Mouse (Mus musculus) lung, postnatal 0 days (tissue): Measurements from ENCODE around the gene Entpd2. TPM values are rescaled to one million over a fixed set of nuclear protein-coding genes. Genes with fewer than 3 reads are reported as not detected.

ENCODE experiments used
- ATAC-seq: fragments of 200-750 bp; cut with Nextera tagmentation; 2 replicates; pipeline ENCODE4 v1.8.0; 2017; ENCODE audit warnings: moderate library complexity
- DNase-seq: peaks from one replicate; pipeline ENCODE4 v3.0.0-alpha.2; 2016; ENCODE audit warnings: low spot score
- H3K27ac ChIP-seq: fragments of 300-500 bp; sonication (generic); 2 replicates; pipeline ENCODE4 v1.5.1; 2014; ENCODE audit warnings: antibody characterized with exemption, mild to moderate bottlenecking, low read length, mixed read lengths
- H3K27me3 ChIP-seq: fragments of 300-500 bp; sonication (generic); replicated peaks from 2 replicates; pipeline ENCODE4 v1.6.1; 2014; ENCODE audit warnings: low read length, mixed read lengths; ENCODE audit not compliant: insufficient read depth
- H3K36me3 ChIP-seq: fragments of 300-500 bp; sonication (generic); 2 replicates; pipeline ENCODE4 v1.6.1; 2014; ENCODE audit warnings: low read length, mixed read lengths; ENCODE audit not compliant: insufficient read depth
- H3K4me1 ChIP-seq: fragments of 300-500 bp; sonication (generic); 2 replicates; pipeline ENCODE4 v1.6.1; 2014; ENCODE audit warnings: antibody characterized with exemption, low read depth, low read length, mixed read lengths; ENCODE audit not compliant: insufficient read depth
- H3K4me2 ChIP-seq: fragments of 300-500 bp; sonication (generic); replicated peaks from 2 replicates; pipeline ENCODE4 v1.6.1; 2014; ENCODE audit warnings: low read depth, mild to moderate bottlenecking, low read length, moderate library complexity, mixed read lengths
- H3K4me3 ChIP-seq: fragments of 300-500 bp; sonication (generic); 2 replicates; pipeline ENCODE4 v1.5.1; 2014; ENCODE audit warnings: low read depth, low read length
- H3K9ac ChIP-seq: fragments of 300-500 bp; sonication (generic); replicated peaks from 2 replicates; pipeline ENCODE4 v1.6.1; 2014; ENCODE audit warnings: low read depth, mild to moderate bottlenecking
- H3K9me3 ChIP-seq: fragments of 300-500 bp; sonication (generic); 2 replicates; pipeline ENCODE4 v1.6.1; 2016; ENCODE audit warnings: low read length, mixed read lengths
- CTCF ChIP-seq: IDR thresholded peaks from 2 replicates; pipeline ENCODE4 v1.5.1; 2016; ENCODE audit warnings: antibody characterized with exemption, mild to moderate bottlenecking
- EP300 ChIP-seq: IDR thresholded peaks from 2 replicates; pipeline ENCODE4 v1.6.1; 2016; ENCODE audit warnings: antibody characterized with exemption, mild to moderate bottlenecking, control low read depth
- WGBS: fragments of 180-500 bp; shearing (Covaris S2); extraction: QIAGEN DNeasy Blood & Tissue Kit; methylation state at CpG from one replicate; pipeline ENCODE4 v1.1.7; 2014; 5-methylcytosine and 5-hydroxymethylcytosine counted together
- polyA plus RNA-seq: library from polyadenylated mRNA; unstranded; fragments of >200 nt; fragmentation: Nextera tagmentation; extraction: Ambion mirVana; gene quantifications from 2 replicates; pipeline ENCODE4 v1.2.1, GENCODE M21; 2015

Entpd2 gene
- polyA plus RNA-seq, 1 experiment from 2014 or later = 2.6 TPM

DNA sequence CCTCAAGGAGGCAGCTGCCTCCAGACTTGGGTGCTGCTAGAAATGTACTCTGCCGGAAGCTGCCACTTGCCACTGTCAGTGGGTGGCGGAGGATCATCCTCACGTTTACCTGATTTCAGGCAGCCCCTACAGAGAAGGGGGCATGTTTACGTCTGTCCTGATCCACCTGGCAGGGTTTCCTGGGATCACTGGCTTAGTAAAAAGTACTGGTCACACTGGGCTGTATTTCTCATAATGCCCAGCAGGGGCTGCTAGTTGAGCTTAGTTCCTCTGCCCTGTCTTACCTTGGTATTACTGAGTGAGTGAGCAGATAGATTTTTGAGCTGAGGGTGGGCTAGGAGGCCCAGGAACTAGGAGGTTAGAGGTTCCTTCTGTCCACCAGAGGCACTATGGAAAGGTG lies 19.1 kb upstream of the Entpd2 start:
- Histone ChIP-seq H3K36me3 (no peaks in the 10 kb centered on the region), H3K4me1 (peaks cover 18% of the 10 kb centered on the region), H3K9ac (no peak overlapping the region), H3K4me2 (no peak overlapping the region), H3K4me3 (no peak overlapping the region), H3K9me3 (no peaks in the 10 kb centered on the region), H3K27ac (no peak overlapping the region), H3K27me3 (no peaks in the 10 kb centered on the region)
- TF ChIP-seq CTCF = peak; percentile 85
- no peak for TF ChIP-seq EP300
- 59% methylated on average over 4 of the region's 4 CpGs for WGBS
- ATAC-seq (no peak), DNase-seq (peak; percentile 56)

DNA sequence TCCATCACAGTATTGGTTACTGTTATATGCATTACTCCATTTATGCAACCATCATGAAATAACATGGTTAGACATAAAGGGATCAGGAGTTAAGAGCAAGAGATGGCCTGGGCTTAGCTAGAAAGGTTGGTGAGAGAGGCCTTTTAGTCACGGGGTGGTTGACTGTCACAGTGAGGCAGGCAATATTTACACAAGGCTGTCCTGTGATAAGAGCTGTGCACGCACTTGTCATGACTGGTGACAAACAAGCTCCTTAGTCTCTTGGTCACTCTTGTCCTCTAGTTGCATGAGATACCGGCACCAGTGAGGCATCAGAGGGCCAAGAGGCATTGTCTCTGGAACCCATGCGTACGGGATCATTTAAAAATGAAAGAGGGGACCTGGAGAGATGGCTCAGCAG lies 11.2 kb upstream of the Entpd2 start:
- no peak for DNase-seq
- WGBS = 34% methylated on average over 5 of the region's 5 CpGs
- Histone ChIP-seq H3K9me3 (no peaks in the 10 kb centered on the region), H3K4me3 (no peak overlapping the region), H3K9ac (no peak overlapping the region), H3K36me3 (no peaks in the 10 kb centered on the region), H3K27ac (no peak overlapping the region), H3K4me1 (no peaks in the 10 kb centered on the region), H3K27me3 (no peaks in the 10 kb centered on the region), H3K4me2 (no peak overlapping the region)
- no peak for TF ChIP-seq CTCF
- TF ChIP-seq EP300 = no peak
- no peak for ATAC-seq

DNA sequence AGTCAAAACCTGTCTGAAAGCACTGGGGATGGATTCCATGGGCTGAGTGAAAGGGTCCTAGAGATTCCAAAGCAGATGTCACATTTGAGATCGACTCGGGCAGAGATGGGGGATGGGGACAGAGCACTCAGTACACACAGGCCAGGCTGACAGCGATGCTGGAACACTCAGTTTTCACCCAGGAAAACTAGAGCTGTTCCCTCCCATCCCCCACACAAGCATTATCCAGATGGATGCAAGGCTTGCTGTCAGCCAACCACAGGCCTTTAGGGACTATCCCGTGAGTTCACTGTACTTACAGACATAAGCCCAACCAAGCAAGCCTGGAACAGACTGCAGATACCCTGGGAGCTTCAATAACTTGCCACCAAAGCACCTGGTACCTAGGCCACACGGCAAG lies 4.4 kb upstream of the Entpd2 start:
- ATAC-seq = no peak
- no peak overlapping the region for H3K4me2 ChIP-seq
- WGBS = 50% methylated on average over 5 of the region's 5 CpGs
- H3K9me3 ChIP-seq = no peaks in the 10 kb centered on the region
- H3K36me3 ChIP-seq = no peaks in the 10 kb centered on the region
- no peak for TF ChIP-seq EP300
- TF ChIP-seq CTCF = no peak
- H3K27me3 ChIP-seq = 0 out of 2 replicates have a peak, but pooled peaks cover 3% of the 10 kb centered on the region
- no peak overlapping the region for H3K4me3 ChIP-seq
- H3K27ac ChIP-seq = no peak overlapping the region
- DNase-seq = no peak
- H3K9ac ChIP-seq = no peak overlapping the region
- H3K4me1 ChIP-seq = peaks cover 7% of the 10 kb centered on the region; the same call in 1 of the 2 replicates

DNA sequence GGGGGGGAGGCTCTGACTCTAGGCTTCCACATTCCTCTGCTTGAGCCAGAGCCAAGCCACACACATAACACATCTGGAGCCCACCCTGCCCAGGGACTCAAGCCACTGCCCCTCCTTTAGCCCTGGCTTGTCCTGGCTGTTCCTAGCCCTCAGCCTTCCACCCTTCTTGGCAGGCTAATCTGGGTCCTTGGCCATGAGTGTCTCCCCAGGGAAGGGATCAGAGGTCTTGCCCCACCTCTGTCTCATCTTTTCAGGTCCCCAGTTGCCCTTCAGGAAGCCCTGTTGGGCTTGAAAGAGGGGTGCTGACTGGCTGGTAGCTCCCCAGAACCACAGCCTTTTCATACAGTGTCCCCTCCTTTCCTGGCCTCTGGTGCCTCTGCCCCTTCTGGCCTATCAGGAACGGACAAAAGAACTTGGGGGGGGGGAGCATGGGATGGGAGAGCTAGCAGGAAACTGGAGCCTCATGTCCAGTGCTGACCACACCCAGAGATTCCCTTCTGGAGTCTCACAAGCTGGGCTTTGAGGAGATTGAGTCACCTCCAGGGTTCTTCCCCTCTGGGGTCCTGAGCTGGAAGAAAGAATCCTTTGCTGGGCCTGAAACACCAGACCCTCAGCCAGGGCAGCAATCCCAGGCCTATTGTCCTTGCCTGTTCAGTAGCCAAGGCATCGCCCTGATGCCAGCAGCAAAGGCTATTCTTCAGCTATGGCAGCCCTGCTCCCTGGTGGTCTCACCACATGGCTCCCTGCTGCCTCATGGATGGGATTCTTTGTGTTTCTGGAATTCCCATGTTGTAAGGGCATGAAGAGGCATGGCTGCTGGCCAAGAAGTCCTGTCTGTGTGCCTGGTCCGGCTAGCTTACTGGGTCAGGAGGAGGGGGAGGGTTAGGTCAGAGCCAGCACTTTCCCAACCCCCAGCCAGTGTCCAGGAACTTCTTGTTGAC lies 1.1 kb upstream of the Entpd2 start:
- Histone ChIP-seq H3K4me2 (no peak overlapping the region), H3K27me3 (0 out of 2 replicates have a peak, but pooled peaks cover 3% of the 10 kb centered on the region), H3K9me3 (no peaks in the 10 kb centered on the region), H3K4me1 (peaks cover 7% of the 10 kb centered on the region; the same call in 1 of the 2 replicates), H3K27ac (no peak overlapping the region), H3K4me3 (no peak overlapping the region), H3K9ac (no peak overlapping the region), H3K36me3 (no peaks in the 10 kb centered on the region)
- TF ChIP-seq CTCF (no peak), EP300 (no peak)
- 32% methylated on average over 3 of the region's 3 CpGs for WGBS
- ATAC-seq (peak; percentile 20; the same call in 1 of the 2 replicates), DNase-seq (peak; percentile 4)

DNA sequence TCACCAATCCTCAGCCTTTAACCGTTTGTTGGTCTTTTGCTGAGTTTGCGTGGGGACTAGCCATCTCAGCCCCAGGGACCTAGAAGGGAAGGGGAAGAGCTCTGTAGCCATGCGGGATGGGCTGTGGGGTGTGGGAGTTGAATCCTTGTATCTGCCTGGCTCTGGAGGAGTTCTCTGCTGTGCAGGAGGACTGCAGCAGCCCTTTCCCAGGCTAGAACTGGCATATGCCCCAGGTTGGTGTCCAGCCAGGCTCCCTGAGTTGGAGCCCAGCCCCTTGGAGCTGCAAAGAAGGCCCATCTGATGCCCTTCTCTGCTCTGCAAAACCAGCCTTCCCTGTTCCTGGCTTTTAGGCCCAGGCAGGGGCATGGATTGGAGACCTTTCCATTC lies 916 bp downstream of the Entpd2 start:
- WGBS = 29% methylated on average over 3 of the region's 3 CpGs
- peaks cover 9% of the 10 kb centered on the region; the same call in 1 of the 2 replicates for H3K27me3 ChIP-seq

DNA sequence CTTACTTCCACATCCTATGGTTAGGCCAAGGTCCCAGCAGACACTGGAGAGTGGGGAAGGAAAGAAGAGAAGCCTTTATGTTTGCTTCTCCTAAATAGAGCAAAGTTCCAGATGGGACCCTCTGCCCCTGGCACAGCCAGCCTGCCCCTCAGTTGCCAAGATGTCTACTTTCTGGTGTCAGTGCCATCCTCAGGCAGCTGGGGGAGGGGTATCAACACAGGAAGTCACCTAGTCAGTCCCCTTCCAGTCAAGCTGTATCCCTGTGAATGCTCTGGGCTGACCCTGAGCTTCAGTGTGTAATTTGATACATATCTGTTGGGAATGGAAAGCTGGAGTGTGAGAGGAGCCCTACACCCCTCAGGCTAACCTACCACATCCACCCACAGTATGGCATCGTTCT lies 1.3 kb downstream of the Entpd2 start:
- Histone ChIP-seq H3K36me3 (no peaks in the 10 kb centered on the region), H3K4me2 (no peak overlapping the region), H3K9me3 (no peaks in the 10 kb centered on the region), H3K4me1 (peaks cover 7% of the 10 kb centered on the region; the same call in 1 of the 2 replicates), H3K4me3 (no peak overlapping the region), H3K27me3 (peaks cover 9% of the 10 kb centered on the region; the same call in 1 of the 2 replicates), H3K9ac (no peak overlapping the region), H3K27ac (no peak overlapping the region)
- DNase-seq (no peak), ATAC-seq (no peak)
- TF ChIP-seq CTCF (no peak), EP300 (no peak)
- 59% methylated on average over 1 of the region's 1 CpGs for WGBS

More for the DNA sequence above, 916 bp downstream of the Entpd2 start:
- peaks cover 7% of the 10 kb centered on the region; the same call in 1 of the 2 replicates for H3K4me1 ChIP-seq
- peak overlapping the region; percentile 36; the same call in 1 of the 2 replicates for H3K4me3 ChIP-seq
- no peak overlapping the region for H3K9ac ChIP-seq
- H3K27ac ChIP-seq = no peak overlapping the region
- H3K36me3 ChIP-seq = no peaks in the 10 kb centered on the region
- DNase-seq = no peak
- no peak for ATAC-seq
- TF ChIP-seq EP300 (no peak), CTCF (no peak)
- peak overlapping the region; percentile 73 for H3K4me2 ChIP-seq
- no peaks in the 10 kb centered on the region for H3K9me3 ChIP-seq
